Mouse (Mus musculus): ENCODE measurements around the gene Ugt1a7c. TPM values are rescaled to one million over a fixed set of nuclear protein-coding genes. Genes with fewer than 3 reads are reported as not detected.

Ugt1a7c gene
- polyA plus RNA-seq, 1 experiment = 1.1 TPM

DNA sequence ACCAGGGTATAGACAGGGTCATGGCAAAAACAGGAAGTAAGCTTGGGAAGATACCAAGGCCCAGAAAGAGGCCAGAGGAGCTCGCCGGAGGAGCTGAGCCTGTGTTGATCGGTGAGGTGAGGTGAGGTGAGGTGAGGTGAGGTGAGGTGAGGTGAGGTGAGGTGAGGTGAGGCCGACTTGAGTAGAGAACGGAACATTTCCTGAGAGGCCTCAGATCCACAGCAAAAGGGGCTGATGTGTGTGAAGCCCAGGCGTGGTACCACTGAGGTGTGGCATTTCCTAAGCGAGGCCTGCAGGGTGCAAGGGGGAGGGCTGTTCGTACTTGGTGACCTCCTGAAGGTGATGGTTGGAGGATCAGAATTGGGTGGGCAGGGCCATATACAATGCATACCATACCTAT lies 158.2 kb downstream of the Ugt1a7c start:
- DNase-seq = no peak
- Histone ChIP-seq H3K4me1 (replicated peaks; ENCODE audit: control insufficient read depth, insufficient read depth, low read length) (peaks cover under 1% of the 10 kb centered on the region; the same call in 1 of the 2 replicates), H3K36me3 (ENCODE audit: control insufficient read depth, insufficient read depth, low read length) (no peaks in the 10 kb centered on the region), H3K27ac (ENCODE audit: control insufficient read depth, insufficient read depth, low read length) (no peak overlapping the region), H3K27me3 (ENCODE audit: control insufficient read depth, insufficient read depth, low read length) (no peaks in the 10 kb centered on the region), H3K4me3 (ENCODE audit: control insufficient read depth, insufficient read depth, low read length) (no peak overlapping the region)
- 63% methylated on average over 8 of the region's 8 CpGs for WGBS
- TF ChIP-seq CTCF (IDR thresholded peaks at IDR 0.05; ENCODE audit: borderline replicate concordance, control insufficient read depth, extremely low read depth, insufficient read depth, low read length, poor library complexity) = no peak
- no peak for TF ChIP-seq POLR2A (IDR thresholded peaks at IDR 0.05; ENCODE audit: control insufficient read depth, extremely low read depth, insufficient read depth, low read length, poor library complexity)

GRCm38 (mm10) chr1:88253540-88253939 lies 158.7 kb downstream of the Ugt1a7c start:
- no peak overlapping the region for H3K27ac ChIP-seq (ENCODE audit: control insufficient read depth, insufficient read depth, low read length)
- no peak for TF ChIP-seq CTCF (IDR thresholded peaks at IDR 0.05; ENCODE audit: borderline replicate concordance, control insufficient read depth, extremely low read depth, insufficient read depth, low read length, poor library complexity)
- WGBS = 77% methylated on average over 6 of the region's 6 CpGs

DNA sequence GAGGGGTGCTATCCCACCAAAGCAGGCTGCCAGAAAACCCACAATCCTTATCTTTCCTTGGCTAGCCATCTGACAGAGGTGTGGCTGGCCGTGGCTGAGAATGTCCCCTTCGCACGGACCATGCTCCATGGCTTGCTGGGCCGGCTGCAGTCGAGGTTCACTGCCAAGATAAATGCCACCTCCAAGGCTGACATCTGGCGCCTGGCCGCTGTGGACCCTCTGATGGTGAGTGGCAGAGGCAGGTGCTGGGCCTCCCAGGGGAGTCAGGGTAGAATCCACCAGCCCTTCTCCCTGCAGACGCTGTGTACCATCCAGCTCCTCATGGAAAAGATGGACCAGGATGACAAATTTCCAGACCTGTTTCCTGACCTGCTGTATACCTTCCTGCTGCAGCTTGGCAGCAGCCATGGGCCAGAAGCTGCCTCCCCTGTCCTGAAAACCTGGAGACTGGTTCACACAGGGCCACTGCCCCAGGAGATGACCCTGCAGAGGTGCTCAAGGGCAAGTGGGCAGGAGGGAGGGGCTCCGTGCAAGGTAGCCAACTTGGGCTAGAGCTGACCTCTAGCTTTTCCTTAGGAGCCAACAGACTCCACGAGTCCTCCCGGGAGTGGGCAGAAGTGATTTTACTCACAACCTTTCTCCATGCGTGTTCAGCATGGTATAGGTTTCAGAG lies 160.1 kb downstream of the Ugt1a7c start:
- no peaks in the 10 kb centered on the region for H3K27me3 ChIP-seq (ENCODE audit: control insufficient read depth, insufficient read depth, low read length)
- H3K36me3 ChIP-seq (ENCODE audit: control insufficient read depth, insufficient read depth, low read length) = no peaks in the 10 kb centered on the region
- TF ChIP-seq CTCF (IDR thresholded peaks at IDR 0.05; ENCODE audit: borderline replicate concordance, control insufficient read depth, extremely low read depth, insufficient read depth, low read length, poor library complexity) (no peak), POLR2A (IDR thresholded peaks at IDR 0.05; ENCODE audit: control insufficient read depth, extremely low read depth, insufficient read depth, low read length, poor library complexity) (no peak)
- H3K4me3 ChIP-seq (ENCODE audit: control insufficient read depth, insufficient read depth, low read length) = no peak overlapping the region
- H3K4me1 ChIP-seq (replicated peaks; ENCODE audit: control insufficient read depth, insufficient read depth, low read length) = peaks cover 13% of the 10 kb centered on the region
- no peak overlapping the region for H3K27ac ChIP-seq (ENCODE audit: control insufficient read depth, insufficient read depth, low read length)
- DNase-seq = no peak
- WGBS = 93% methylated on average over 12 of the region's 12 CpGs

More at GRCm38 (mm10) chr1:88253540-88253939, 158.7 kb downstream of the Ugt1a7c start:
- Histone ChIP-seq H3K27me3 (ENCODE audit: control insufficient read depth, insufficient read depth, low read length) (no peaks in the 10 kb centered on the region), H3K4me1 (replicated peaks; ENCODE audit: control insufficient read depth, insufficient read depth, low read length) (peaks cover 5% of the 10 kb centered on the region), H3K4me3 (ENCODE audit: control insufficient read depth, insufficient read depth, low read length) (no peak overlapping the region), H3K36me3 (ENCODE audit: control insufficient read depth, insufficient read depth, low read length) (no peaks in the 10 kb centered on the region)
- no peak for DNase-seq

DNA sequence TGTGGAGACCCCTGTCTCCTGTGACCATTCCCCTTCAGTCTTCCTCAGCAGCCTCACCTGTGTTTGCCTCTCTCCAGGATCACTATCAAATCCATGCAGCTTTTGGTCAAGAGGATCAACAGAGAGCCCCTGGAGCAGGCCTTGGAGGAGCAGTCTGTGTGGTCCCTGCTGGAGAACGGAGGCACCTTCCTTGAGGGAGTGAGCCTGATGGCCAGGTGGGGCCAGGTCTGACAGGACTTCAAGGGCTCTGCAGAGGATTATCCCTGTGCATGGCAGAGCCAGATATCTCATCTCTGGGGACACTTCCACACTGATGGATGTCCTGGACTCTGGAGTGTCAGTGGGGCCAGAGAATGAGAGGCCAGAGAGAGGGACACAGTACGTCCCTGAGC lies 160.6 kb downstream of the Ugt1a7c start:
- 62% methylated on average over 2 of the region's 2 CpGs for WGBS
- TF ChIP-seq CTCF (IDR thresholded peaks at IDR 0.05; ENCODE audit: borderline replicate concordance, control insufficient read depth, extremely low read depth, insufficient read depth, low read length, poor library complexity) (no peak), POLR2A (IDR thresholded peaks at IDR 0.05; ENCODE audit: control insufficient read depth, extremely low read depth, insufficient read depth, low read length, poor library complexity) (no peak)
- H3K27ac ChIP-seq (ENCODE audit: control insufficient read depth, insufficient read depth, low read length) = no peak overlapping the region
- H3K4me3 ChIP-seq (ENCODE audit: control insufficient read depth, insufficient read depth, low read length) = no peak overlapping the region
- no peak for DNase-seq
- peaks cover 18% of the 10 kb centered on the region for H3K4me1 ChIP-seq (replicated peaks; ENCODE audit: control insufficient read depth, insufficient read depth, low read length)
- H3K36me3 ChIP-seq (ENCODE audit: control insufficient read depth, insufficient read depth, low read length) = 0 out of 2 replicates have a peak, but pooled peaks cover 2% of the 10 kb centered on the region
- no peaks in the 10 kb centered on the region for H3K27me3 ChIP-seq (ENCODE audit: control insufficient read depth, insufficient read depth, low read length)

GRCm38 (mm10) chr1:88255989-88256754 lies 161.3 kb downstream of the Ugt1a7c start:
- peaks cover 18% of the 10 kb centered on the region for H3K4me1 ChIP-seq (replicated peaks; ENCODE audit: control insufficient read depth, insufficient read depth, low read length)
- TF ChIP-seq CTCF (IDR thresholded peaks at IDR 0.05; ENCODE audit: borderline replicate concordance, control insufficient read depth, extremely low read depth, insufficient read depth, low read length, poor library complexity) (no peak), POLR2A (IDR thresholded peaks at IDR 0.05; ENCODE audit: control insufficient read depth, extremely low read depth, insufficient read depth, low read length, poor library complexity) (no peak)
- H3K36me3 ChIP-seq (ENCODE audit: control insufficient read depth, insufficient read depth, low read length) = peaks cover 7% of the 10 kb centered on the region; the same call in 1 of the 2 replicates
- H3K4me3 ChIP-seq (ENCODE audit: control insufficient read depth, insufficient read depth, low read length) = no peak overlapping the region
- DNase-seq = no peak
- H3K27ac ChIP-seq (ENCODE audit: control insufficient read depth, insufficient read depth, low read length) = no peak overlapping the region
- WGBS = 85% methylated on average over 13 of the region's 13 CpGs
- H3K27me3 ChIP-seq (ENCODE audit: control insufficient read depth, insufficient read depth, low read length) = no peaks in the 10 kb centered on the region

GRCm38 (mm10) chr1:88256886-88257663 lies 162.2 kb downstream of the Ugt1a7c start:
- Histone ChIP-seq H3K4me3 (ENCODE audit: control insufficient read depth, insufficient read depth, low read length) (no peak overlapping the region), H3K27me3 (ENCODE audit: control insufficient read depth, insufficient read depth, low read length) (no peaks in the 10 kb centered on the region), H3K36me3 (ENCODE audit: control insufficient read depth, insufficient read depth, low read length) (peaks cover 12% of the 10 kb centered on the region), H3K4me1 (replicated peaks; ENCODE audit: control insufficient read depth, insufficient read depth, low read length) (peaks cover 21% of the 10 kb centered on the region), H3K27ac (ENCODE audit: control insufficient read depth, insufficient read depth, low read length) (no peak overlapping the region)
- whole genome bisulfite sequencing = 85% methylated on average over 10 of the region's 10 CpGs
- no peak for TF ChIP-seq POLR2A (IDR thresholded peaks at IDR 0.05; ENCODE audit: control insufficient read depth, extremely low read depth, insufficient read depth, low read length, poor library complexity)
- TF ChIP-seq CTCF (IDR thresholded peaks at IDR 0.05; ENCODE audit: borderline replicate concordance, control insufficient read depth, extremely low read depth, insufficient read depth, low read length, poor library complexity) = no peak
- no peak for DNase-seq

All from thymus, adult 2 months (tissue).